Mouse (Mus musculus) midbrain, embryonic 12.5 days (tissue): ENCODE results near the gene 5031439G07Rik. TPM values are rescaled to one million over a fixed set of nuclear protein-coding genes. Genes with fewer than 3 reads are reported as not detected.
A peak's percentile ranks its signal among the peaks of the same experiment; 100 is the strongest.

Source experiments
- ATAC-seq: fragments of 200-750 bp; cut with Nextera tagmentation; 2 replicates; pipeline ENCODE4 v1.8.0; 2017; ENCODE audit warnings: low read depth, moderate TSS enrichment, moderate library complexity; ENCODE audit not compliant: low FRiP score
- H3K27ac ChIP-seq: fragments of 300-500 bp; sonication (generic); replicated peaks from 2 replicates; pipeline ENCODE4 v1.5.1; 2016; ENCODE audit warnings: mild to moderate bottlenecking
- H3K27me3 ChIP-seq: fragments of 300-500 bp; sonication (generic); 2 replicates; pipeline ENCODE4 v1.6.1; 2016; ENCODE audit warnings: mild to moderate bottlenecking
- H3K36me3 ChIP-seq: fragments of 300-500 bp; sonication (generic); 2 replicates; pipeline ENCODE4 v1.6.1; 2016
- H3K4me1 ChIP-seq: fragments of 300-500 bp; sonication (generic); 2 replicates; pipeline ENCODE4 v1.6.1; 2016
- H3K4me2 ChIP-seq: fragments of 300-500 bp; sonication (generic); replicated peaks from 2 replicates; pipeline ENCODE4 v1.6.1; 2016; ENCODE audit warnings: mild to moderate bottlenecking, moderate library complexity
- H3K4me3 ChIP-seq: fragments of 300-500 bp; sonication (generic); 2 replicates; pipeline ENCODE4 v1.5.1; 2016; ENCODE audit warnings: mild to moderate bottlenecking
- H3K9ac ChIP-seq: fragments of 300-500 bp; sonication (generic); replicated peaks from 2 replicates; pipeline ENCODE4 v1.6.1; 2016; ENCODE audit warnings: mild to moderate bottlenecking, moderate library complexity
- H3K9me3 ChIP-seq: fragments of 300-500 bp; sonication (generic); 2 replicates; pipeline ENCODE4 v1.6.1; 2016; ENCODE audit warnings: mild to moderate bottlenecking
- WGBS: fragments of 180-500 bp; shearing (Covaris S2); methylation state at CpG from one replicate; pipeline ENCODE4 v1.1.7; 2016; 5-methylcytosine and 5-hydroxymethylcytosine counted together
- polyA plus RNA-seq: library from polyadenylated mRNA; unstranded; fragments of >200 nt; fragmentation: Nextera tagmentation; extraction: Ambion mirVana; gene quantifications from 2 replicates; pipeline ENCODE4 v1.2.1, GENCODE M21; 2016

The 5031439G07Rik gene
- polyA plus RNA-seq, 1 experiment from 2014 or later: 15.5 TPM

DNA sequence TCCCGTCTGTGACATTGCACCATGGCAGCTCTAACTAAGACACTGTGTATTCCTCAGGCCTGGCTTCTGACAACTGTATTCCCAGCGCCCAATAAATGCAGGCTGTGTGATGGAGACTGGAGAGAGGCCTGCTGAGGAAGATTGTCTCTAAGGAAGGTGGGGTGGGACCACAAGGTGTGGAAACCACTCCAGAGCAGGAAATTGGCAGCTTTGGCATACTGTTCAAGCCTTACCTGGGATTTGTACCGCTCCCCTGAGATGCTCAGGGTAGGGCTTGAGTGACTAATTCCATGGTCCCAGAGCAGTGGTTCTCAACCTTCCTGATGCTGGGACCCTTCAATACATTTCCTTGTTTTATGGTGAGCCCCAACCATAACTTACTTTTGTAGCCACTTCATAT is 747 bp upstream of the 5031439G07Rik start:
- Histone ChIP-seq H3K27me3 (peaks cover 8% of the 10 kb centered on the region), H3K27ac (no peak overlapping the region), H3K4me2 (no peak overlapping the region), H3K36me3 (no peaks in the 10 kb centered on the region), H3K9me3 (no peaks in the 10 kb centered on the region), H3K4me1 (peaks cover 34% of the 10 kb centered on the region), H3K9ac (no peak overlapping the region), H3K4me3 (no peak overlapping the region)
- 67% methylated on average over 3 of the region's 3 CpGs for WGBS
- ATAC-seq: no peak

GRCm38 (mm10) chr15:84987020-84987815 is 1.1 kb downstream of the 5031439G07Rik start:
- Histone ChIP-seq H3K9me3 (no peaks in the 10 kb centered on the region), H3K9ac (peak overlapping the region; percentile 93), H3K4me1 (peaks cover 34% of the 10 kb centered on the region), H3K27ac (peak overlapping the region; percentile 63; the same call in 1 of the 2 replicates), H3K4me3 (peak overlapping the region; percentile 86), H3K27me3 (peaks cover 8% of the 10 kb centered on the region), H3K4me2 (peak overlapping the region; percentile 70), H3K36me3 (no peaks in the 10 kb centered on the region)
- ATAC-seq: peak; percentile 57
- under 1% methylated on average over 33 of the region's 53 CpGs for WGBS

DNA sequence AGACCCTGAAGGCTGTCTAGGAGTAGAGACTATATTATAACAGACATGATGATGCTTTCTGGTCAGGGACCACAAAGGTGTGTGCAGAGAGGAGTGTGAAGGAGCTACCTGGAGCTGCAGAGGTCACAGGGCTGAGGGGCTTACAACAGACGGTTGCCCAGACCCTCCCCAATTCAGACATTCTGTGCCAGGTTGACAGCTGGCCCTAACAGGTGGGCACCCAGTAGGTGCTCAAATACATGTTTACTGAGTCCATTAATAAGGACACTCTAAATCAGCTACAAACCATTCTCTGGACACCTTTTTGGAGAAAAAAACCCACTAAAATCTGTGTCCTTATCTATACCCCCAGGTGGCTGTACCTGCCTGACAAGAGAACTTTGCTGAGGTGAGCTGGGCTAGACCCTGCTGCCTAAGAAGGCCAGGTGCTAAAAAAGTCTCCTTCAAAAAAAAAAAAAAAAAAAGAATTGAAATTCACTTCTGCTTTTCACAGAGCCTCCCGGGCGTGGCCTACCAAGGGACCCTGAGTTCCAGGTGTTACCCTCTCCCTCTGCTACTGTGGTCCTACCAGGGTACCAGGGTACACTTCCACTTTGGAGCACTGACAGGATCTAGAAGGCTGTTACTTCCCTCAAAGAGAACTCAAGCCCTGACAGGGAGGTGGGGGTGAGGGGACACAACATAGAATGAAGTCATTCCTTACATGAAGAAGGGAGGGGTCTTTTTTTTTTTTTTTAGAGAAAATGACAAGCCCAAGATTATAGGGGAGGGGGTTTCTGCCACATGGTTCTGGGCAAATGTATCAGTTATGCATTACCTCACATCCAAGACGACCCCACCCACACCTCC is 2.0 kb downstream of the 5031439G07Rik start:
- no peak for ATAC-seq
- Histone ChIP-seq H3K4me2 (peak overlapping the region; percentile 70), H3K9ac (peak overlapping the region; percentile 93), H3K4me1 (peaks cover 34% of the 10 kb centered on the region), H3K9me3 (no peaks in the 10 kb centered on the region), H3K4me3 (peak overlapping the region; percentile 86), H3K27me3 (peaks cover 8% of the 10 kb centered on the region), H3K27ac (no peak overlapping the region), H3K36me3 (no peaks in the 10 kb centered on the region)
- 67% methylated on average over 4 of the region's 4 CpGs for WGBS

- WGBS: 90% methylated on average over 12 of the region's 12 CpGs
- no peak overlapping the region for H3K27ac ChIP-seq
- H3K27me3 ChIP-seq: peaks cover 5% of the 10 kb centered on the region
- H3K9ac ChIP-seq: no peak overlapping the region
- ATAC-seq: no peak
- peaks cover 34% of the 10 kb centered on the region for H3K4me1 ChIP-seq
- no peaks in the 10 kb centered on the region for H3K9me3 ChIP-seq
- 0 out of 2 replicates have a peak overlapping the region, but pooled peaks have one; percentile 86 for H3K4me3 ChIP-seq
- H3K4me2 ChIP-seq: peak overlapping the region; percentile 70
- H3K36me3 ChIP-seq: no peaks in the 10 kb centered on the region
These were observed 2.7 kb downstream of the 5031439G07Rik start for GRCm38 (mm10) chr15:84985516-84986160.

GRCm38 (mm10) chr15:84983721-84984120 is 4.6 kb downstream of the 5031439G07Rik start:
- peaks cover 26% of the 10 kb centered on the region for H3K4me1 ChIP-seq
- H3K27ac ChIP-seq: no peak overlapping the region
- WGBS: 86% methylated on average over 7 of the region's 7 CpGs
- no peaks in the 10 kb centered on the region for H3K27me3 ChIP-seq
- no peaks in the 10 kb centered on the region for H3K36me3 ChIP-seq
- H3K9me3 ChIP-seq: no peaks in the 10 kb centered on the region
- H3K9ac ChIP-seq: no peak overlapping the region
- no peak overlapping the region for H3K4me2 ChIP-seq
- no peak for ATAC-seq
- H3K4me3 ChIP-seq: no peak overlapping the region

DNA sequence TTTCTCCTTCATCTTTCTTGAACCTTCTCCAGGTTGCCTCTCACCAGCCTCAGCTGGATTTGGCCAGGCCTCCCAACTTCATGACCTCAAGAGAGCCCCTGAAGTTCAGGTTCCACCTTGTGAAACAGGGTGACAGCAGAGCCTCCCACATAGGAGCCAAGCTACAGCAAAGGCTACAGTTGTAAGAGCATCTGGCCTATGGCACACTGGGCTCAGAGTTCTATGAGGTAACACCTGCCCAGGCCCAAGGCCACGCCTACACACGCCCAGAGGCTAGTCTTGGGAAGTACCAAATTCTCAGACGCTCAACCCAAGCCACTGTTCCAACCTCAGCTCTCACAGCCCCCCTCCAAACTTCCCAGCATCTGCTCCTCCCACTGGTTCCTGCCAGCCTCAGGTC is 5.5 kb downstream of the 5031439G07Rik start:
- 82% methylated on average over 3 of the region's 3 CpGs for WGBS
- peaks cover 19% of the 10 kb centered on the region for H3K4me1 ChIP-seq
- no peak overlapping the region for H3K27ac ChIP-seq
- no peaks in the 10 kb centered on the region for H3K27me3 ChIP-seq
- ATAC-seq: no peak
- no peaks in the 10 kb centered on the region for H3K36me3 ChIP-seq
- no peak overlapping the region for H3K4me3 ChIP-seq
- no peak overlapping the region for H3K9ac ChIP-seq
- no peaks in the 10 kb centered on the region for H3K9me3 ChIP-seq
- no peak overlapping the region for H3K4me2 ChIP-seq

GRCm38 (mm10) chr15:84981609-84982313 is 6.6 kb downstream of the 5031439G07Rik start:
- Histone ChIP-seq H3K4me2 (no peak overlapping the region), H3K36me3 (no peaks in the 10 kb centered on the region), H3K9ac (no peak overlapping the region), H3K9me3 (no peaks in the 10 kb centered on the region), H3K4me1 (peaks cover 18% of the 10 kb centered on the region), H3K4me3 (no peak overlapping the region), H3K27ac (no peak overlapping the region), H3K27me3 (no peaks in the 10 kb centered on the region)
- 88% methylated on average over 9 of the region's 9 CpGs for WGBS
- no peak for ATAC-seq

DNA sequence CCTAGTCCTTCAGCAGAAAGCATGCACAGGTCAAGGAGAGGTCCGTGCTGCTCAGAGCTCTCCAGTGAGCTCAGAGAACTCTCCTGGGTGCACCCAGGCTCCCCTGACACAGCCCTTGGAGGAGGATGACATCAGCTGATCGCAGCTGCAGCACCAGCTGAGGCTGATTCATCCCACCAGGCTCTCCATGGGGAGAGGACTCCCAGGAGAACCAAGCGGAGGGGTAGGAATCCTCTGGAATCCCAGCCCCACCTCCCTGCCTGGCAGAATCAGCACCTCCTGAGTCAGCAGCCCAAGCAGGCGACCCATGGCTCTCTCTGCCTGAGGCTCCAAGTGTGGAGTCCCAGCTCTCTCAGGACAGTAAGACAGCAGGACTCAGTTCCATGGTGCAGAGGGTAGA is 12.6 kb downstream of the 5031439G07Rik start:
- no peak overlapping the region for H3K4me3 ChIP-seq
- H3K27ac ChIP-seq: no peak overlapping the region
- H3K4me2 ChIP-seq: no peak overlapping the region
- 43% methylated on average over 4 of the region's 4 CpGs for WGBS
- no peaks in the 10 kb centered on the region for H3K9me3 ChIP-seq
- H3K9ac ChIP-seq: no peak overlapping the region
- no peak for ATAC-seq
- no peaks in the 10 kb centered on the region for H3K27me3 ChIP-seq
- peaks cover 36% of the 10 kb centered on the region for H3K4me1 ChIP-seq
- no peaks in the 10 kb centered on the region for H3K36me3 ChIP-seq

DNA sequence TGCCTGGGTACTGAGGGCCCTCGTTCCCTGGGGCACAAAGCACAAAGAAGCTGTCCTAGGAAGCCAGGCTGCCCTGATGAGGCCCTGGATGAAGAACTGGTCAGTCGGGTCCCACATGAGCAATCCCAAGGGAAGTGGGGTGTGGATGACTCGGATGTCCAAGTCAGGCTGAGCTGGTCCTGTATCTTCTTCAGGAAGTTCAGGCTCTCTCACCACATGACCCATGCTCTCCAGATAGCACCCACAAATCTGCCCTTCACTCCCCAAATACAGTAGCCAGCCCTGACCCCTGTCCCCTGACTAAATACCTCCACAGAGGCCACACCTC is 14.8 kb downstream of the 5031439G07Rik start:
- WGBS: 30% methylated on average over 3 of the region's 3 CpGs
- no peak for ATAC-seq

GRCm38 (mm10) chr15:84972860-84973543 is 15.3 kb downstream of the 5031439G07Rik start:
- Histone ChIP-seq H3K4me3 (no peak overlapping the region), H3K27me3 (no peaks in the 10 kb centered on the region), H3K27ac (no peak overlapping the region), H3K9me3 (no peaks in the 10 kb centered on the region), H3K4me2 (no peak overlapping the region), H3K36me3 (peaks cover 6% of the 10 kb centered on the region; the same call in 1 of the 2 replicates), H3K4me1 (peaks cover 36% of the 10 kb centered on the region), H3K9ac (no peak overlapping the region)
- ATAC-seq: no peak
- 54% methylated on average over 8 of the region's 8 CpGs for WGBS

More for the DNA sequence above, 14.8 kb downstream of the 5031439G07Rik start:
- Histone ChIP-seq H3K4me3 (no peak overlapping the region), H3K27me3 (no peaks in the 10 kb centered on the region), H3K9me3 (no peaks in the 10 kb centered on the region), H3K27ac (no peak overlapping the region), H3K36me3 (peaks cover 6% of the 10 kb centered on the region; the same call in 1 of the 2 replicates), H3K4me2 (no peak overlapping the region), H3K4me1 (peaks cover 36% of the 10 kb centered on the region), H3K9ac (no peak overlapping the region)

- peaks cover 9% of the 10 kb centered on the region for H3K4me1 ChIP-seq
- ATAC-seq: no peak
- no peak overlapping the region for H3K4me2 ChIP-seq
- peaks cover 6% of the 10 kb centered on the region; the same call in 1 of the 2 replicates for H3K36me3 ChIP-seq
- no peak overlapping the region for H3K27ac ChIP-seq
- H3K27me3 ChIP-seq: no peaks in the 10 kb centered on the region
- H3K4me3 ChIP-seq: no peak overlapping the region
- no peak overlapping the region for H3K9ac ChIP-seq
- H3K9me3 ChIP-seq: no peaks in the 10 kb centered on the region
- 89% methylated on average over 4 of the region's 4 CpGs for WGBS
These were observed 19.8 kb downstream of the 5031439G07Rik start for GRCm38 (mm10) chr15:84968534-84968933.
